Mouse (Mus musculus) activated CD4-positive, CD25-positive, alpha-beta regulatory T cell (primary cell): ENCODE data around the gene Prc1. TPM values are rescaled to one million over a fixed set of nuclear protein-coding genes. Genes with fewer than 3 reads are reported as not detected.

Experiments
- polyA plus RNA-seq, 2 experiments: library from polyadenylated mRNA; unstranded; fragments of 100-300 nt; shearing (Covaris generic); gene quantifications; one replicate each; pipeline ENCODE4 v1.2.1; 2017

Gene Prc1
- 10 to 100 TPM; 18.8 to 28.3 TPM for polyA plus RNA-seq

DNA sequence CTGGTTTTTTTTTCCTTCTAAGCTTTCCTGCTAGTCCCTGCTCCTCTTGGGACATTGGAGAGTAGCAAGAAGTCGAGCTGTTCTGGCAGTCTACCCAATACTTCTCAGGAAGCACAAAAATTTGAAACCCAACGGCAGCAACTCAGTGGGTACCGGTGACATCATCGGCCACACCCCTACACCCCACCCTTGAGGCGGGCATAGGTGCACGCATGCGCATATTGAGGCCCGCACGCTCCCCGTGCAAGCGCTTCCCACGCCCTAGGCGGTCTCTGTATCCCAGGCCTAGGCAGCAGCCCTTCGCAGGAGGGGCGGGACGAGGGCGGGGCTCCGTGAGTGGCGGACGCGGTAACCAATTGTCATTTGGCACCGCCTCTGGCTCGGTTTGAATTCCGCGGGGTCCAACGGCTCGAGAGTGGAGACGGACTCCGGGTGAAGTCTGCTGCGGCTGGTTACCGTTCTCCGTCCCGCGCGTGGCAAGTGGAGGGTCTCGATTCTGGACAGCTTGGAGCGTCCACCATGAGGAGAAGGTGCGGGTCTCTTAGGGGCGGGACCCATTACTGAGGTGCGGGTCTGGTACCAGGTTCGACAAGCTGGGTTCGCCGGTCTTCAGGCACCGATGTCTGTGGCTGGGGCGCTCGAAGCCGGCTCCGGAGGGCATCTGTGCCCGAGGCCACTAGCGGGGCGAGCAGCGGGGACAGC lies at the start of gene Prc1:
TSS of gene Prc1 (plus strand) at position 389 of the 702 bp plus-strand sequence.

DNA sequence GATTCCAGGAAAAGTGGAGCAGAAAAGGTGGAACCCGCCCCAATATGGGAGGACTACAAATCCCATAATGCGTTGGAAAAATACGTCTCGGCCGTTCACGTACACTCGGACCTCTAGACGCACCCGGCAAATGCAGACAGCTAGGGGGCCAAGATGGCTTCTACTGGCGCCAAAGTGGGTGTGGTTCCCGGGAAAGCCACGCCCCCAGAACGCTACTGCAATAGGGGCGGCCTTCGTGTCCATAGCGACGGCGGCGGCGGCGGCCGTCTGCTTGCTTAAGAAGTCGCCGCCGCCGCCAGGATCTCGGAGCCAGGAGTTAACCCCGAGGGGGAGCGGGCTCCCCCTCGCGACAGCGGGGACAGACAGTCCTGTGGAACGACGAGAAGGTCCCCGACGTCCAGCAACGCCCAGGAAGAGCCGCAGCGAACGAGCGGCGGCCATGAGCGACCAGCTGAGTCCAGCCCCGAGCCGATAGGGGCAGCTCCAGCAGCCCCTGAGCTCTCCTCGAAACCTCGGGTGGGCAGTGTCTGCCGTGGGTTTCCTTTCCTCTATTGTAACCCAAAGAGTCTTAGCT lies 48.0 kb upstream of the Prc1 start, which contains the start of gene Ttll13:
TSS of gene Ttll13 (plus strand) at position 229 of the 574 bp plus-strand sequence.

DNA sequence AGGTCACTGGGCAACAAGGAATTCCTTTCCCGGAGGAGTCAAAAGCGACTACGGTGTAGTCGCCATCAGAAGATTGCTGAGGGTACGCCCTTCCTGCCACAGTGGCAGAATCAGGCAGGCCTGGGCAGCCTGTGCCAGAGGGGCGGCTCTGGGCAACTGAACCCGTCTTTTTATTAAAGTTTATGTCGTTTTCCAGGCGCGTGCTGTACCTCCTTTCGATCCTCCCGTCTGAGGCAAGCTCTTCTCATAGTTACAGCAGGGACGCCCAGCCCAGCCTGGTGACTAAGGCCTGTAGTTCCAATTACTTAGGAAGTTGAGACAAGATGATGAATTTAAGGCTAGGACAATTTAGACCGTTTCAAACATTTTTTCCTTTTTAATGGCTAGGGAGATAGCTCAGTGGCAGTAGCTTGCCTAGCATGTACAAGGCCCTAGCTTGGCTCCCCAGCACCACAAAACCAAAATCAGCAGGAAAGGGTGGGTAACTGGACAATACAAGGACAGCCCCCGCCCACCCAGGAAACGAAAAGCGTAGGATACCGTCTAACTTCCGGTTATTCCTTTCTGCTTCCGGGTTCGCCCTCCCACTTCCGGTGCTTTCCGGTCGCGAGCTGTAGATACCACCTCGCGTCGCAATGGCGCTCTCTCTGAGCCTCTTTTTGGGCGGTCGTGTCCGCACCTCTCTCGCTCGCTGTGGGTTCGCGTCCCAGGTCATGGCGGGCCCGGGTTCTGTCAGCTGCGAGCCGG lies 33.5 kb upstream of the Prc1 start, which contains the start of gene Ngrn:
TSS of gene Ngrn (plus strand) at position 591 of the 747 bp plus-strand sequence.

DNA sequence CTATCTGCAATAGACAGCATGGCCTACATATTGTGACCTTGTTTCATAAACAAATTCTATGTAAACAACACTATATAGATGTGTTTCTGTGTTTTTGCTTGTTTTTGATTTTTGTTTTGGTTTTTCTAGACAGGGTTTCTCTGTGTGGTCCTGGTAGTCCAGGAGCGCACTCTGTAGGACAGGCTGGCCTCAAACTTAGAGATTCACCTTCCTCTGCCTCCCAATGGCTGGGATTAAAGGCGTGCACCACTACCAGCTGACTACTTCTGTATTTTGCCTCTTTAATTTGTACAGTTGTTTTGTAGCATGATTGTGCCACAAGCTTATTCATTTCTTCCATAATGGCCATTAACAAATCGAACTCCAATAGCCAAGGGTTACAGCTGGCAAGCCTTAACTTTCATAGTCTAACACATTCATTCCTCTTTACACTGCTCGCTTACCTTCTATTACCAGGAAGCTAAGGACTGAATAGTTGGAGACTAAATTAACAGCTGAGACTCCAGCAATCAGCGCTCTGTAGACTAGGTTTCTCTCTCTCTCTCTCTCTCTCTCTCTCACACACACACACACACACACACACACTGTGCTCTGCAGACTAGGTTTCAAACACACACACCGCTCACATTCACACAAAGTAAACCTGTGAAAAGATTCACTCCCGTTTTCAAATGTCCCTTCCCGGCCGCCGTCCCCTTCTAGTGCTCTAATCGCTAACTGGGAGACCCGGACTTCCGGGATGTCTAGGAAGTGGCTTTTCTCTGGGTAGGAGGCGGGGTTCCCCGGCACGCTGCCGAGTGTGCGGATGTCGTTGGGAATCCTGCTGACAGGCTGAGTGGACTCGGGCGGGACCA lies 25.1 kb upstream of the Prc1 start, which contains the start of gene Vps33b:
TSS of gene Vps33b (plus strand) at position 753 of the 854 bp plus-strand sequence.

DNA sequence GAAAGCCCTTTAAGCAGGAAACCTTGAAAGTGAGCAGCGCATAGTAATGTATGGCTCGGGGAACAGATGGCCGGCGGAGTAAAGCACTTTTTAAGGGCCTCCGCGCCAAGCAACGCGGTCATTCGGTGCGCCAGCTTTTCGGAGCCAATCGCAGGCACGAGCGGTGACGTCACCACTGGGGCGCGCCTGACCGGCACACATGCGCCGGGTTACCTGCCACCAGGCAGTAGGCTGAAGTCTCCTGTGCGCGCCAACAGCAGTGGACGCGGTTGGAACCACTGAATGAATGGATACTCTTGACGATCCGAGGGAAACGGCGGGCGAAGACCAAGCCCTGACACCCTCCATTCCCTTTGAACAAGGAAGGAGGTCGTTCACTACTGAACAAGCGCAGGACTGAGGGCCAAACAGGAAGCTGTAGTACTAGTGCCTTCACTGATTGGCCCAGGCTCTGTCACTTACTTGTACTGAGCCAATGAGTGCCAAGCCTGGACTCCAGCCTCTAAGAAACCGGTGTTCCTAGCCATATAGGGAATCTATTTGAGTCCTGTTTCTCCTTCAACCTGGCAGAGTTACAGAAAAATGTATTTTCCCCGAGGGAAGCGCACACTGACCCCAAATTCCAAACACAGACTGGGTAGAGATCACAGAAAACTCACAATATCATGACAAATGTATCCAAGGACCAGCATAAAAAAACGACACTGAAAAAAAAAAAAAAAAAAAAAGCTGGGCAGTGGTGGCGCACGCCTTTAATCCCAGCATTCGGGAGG lies 30.0 kb downstream of the Prc1 start, which contains the start of gene Rccd1:
TSS of gene Rccd1 (minus strand) at position 412 of the 773 bp plus-strand sequence.

DNA sequence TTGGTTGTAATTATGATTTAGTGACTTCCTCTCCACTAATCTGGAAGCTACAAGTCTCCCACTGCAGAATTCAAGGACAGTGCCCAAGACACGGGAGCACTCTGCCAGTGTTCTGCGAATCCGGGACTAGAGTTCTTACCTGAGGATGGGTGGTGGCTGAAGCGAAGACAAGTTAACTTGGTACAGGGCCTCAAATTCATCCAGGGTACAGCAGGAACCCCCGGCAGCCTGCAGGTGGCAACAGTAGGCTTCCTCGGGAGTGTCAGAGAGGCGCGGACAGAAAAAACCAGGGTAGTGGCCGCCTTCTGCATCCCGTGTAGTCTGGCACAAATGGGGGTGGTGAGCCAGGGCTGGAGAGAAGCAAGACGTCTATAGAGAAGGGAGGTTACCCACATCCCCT lies 46.5 kb downstream of the Prc1 start, which contains the start of gene Unc45a:
TSS of gene Unc45a (minus strand) at position 213 of the 400 bp plus-strand sequence.

DNA sequence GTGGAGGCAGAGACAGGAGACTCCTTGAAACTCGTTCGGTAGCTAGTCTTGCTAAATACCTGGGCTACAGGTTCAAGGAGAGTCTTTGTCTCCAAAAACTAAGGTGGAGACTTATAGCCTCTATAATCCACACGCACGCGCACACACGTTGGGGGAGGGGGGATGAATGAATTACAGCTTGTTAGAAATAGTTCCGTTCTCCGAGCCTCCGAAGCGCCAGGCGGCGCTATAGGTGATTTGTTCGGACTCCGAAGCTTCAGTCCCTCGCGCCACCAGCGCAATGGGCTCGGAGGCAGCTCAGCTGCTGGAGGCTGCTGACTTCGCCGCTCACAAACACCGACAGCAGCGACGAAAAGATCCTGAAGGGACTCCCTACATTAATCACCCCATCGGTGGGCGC lies 48.6 kb downstream of the Prc1 start, which contains the start of gene Hddc3:
TSS of gene Hddc3 (plus strand) at position 247 of the 400 bp plus-strand sequence.

Other genes with a start within 250 kb of the Prc1 start
- 10 to 100 TPM; 61.7 to 97.1 TPM for gene Idh2, start 179.1 kb upstream of the Prc1 start, polyA plus RNA-seq
- gene Sema4b, start 107.6 kb upstream of the Prc1 start, polyA plus RNA-seq, result 10 to 100 TPM; 16.9 to 30.2 TPM
- gene Cib1, start 61.6 kb upstream of the Prc1 start, polyA plus RNA-seq, result 100 to 1,000 TPM; 224 to 231 TPM
- 1 to 10 TPM; 8.2 to 9.8 TPM for gene Gdpgp1, start 61.6 kb upstream of the Prc1 start, polyA plus RNA-seq
- under 1 TPM in 1 of 2 experiments, not detected in 1; 0.53 TPM for gene Ttll13, start 48.1 kb upstream of the Prc1 start, polyA plus RNA-seq
- gene Ngrn, start 33.2 kb upstream of the Prc1 start, polyA plus RNA-seq, result 10 to 100 TPM; 46.1 to 66.2 TPM
- 10 to 100 TPM; 46.1 to 52.9 TPM for gene Vps33b, start 24.8 kb upstream of the Prc1 start, polyA plus RNA-seq
- gene Rccd1, start 30.0 kb downstream of the Prc1 start, polyA plus RNA-seq, result 10 to 100 TPM; 15.6 to 17.4 TPM
- 10 to 100 TPM; 51.9 to 73.5 TPM for gene Unc45a, start 46.6 kb downstream of the Prc1 start, polyA plus RNA-seq
- 1 to 10 TPM; 5.8 to 8.1 TPM for gene Hddc3, start 48.7 kb downstream of the Prc1 start, polyA plus RNA-seq
- gene Man2a2, start 76.9 kb downstream of the Prc1 start, polyA plus RNA-seq, result 10 to 100 TPM; 24.5 to 38.4 TPM
- 1 to 10 TPM; 2.3 to 2.6 TPM for gene Fes, start 93.5 kb downstream of the Prc1 start, polyA plus RNA-seq
- gene Furin, start 111.0 kb downstream of the Prc1 start, polyA plus RNA-seq, result 10 to 100 TPM; 40.6 to 68.3 TPM
- gene Blm, start 240.7 kb downstream of the Prc1 start, polyA plus RNA-seq, result 1 to 10 TPM; 5.1 to 9.6 TPM